Mouse (Mus musculus) bone marrow, adult 2 months (tissue): ENCODE results near the gene Igsf23.

Source experiments
- CTCF ChIP-seq: fragments of 200-500 bp; IDR thresholded peaks from 2 replicates; pipeline ENCODE4 v1.5.1; 2011; ENCODE audit warnings: low read length, control low read depth; ENCODE audit not compliant: control insufficient read depth, insufficient read depth
- POLR2A ChIP-seq: fragments of 200-500 bp; IDR thresholded peaks from 2 replicates; pipeline ENCODE4 v1.6.1; 2011; ENCODE audit warnings: low read depth, mild to moderate bottlenecking, control low read depth, low read length, borderline replicate concordance; ENCODE audit not compliant: control insufficient read depth

DNA sequence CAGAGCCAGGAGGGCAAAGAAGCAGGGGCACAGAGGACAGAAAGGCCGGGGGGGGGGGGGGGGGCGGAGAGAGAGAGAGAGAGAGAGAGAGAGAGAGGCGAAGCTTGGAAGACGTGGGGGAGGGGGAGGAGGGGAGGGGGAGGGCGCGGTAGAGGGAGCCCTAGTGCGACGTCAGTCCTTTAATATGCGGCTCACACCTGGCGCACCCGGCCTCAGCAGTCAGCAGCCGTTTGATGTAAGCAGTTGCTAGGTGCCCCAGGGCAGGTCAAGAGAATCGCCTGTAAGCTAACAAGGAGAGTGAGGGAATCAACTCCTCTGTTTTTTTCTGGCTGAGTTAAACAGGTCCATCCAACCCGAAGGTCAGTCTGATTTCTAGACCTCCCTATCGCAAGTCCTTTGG is 26.8 kb downstream of the Igsf23 start:
- no peak for TF ChIP-seq CTCF
- TF ChIP-seq POLR2A = no peak
